Mouse (Mus musculus) cerebellum, adult 2 months (tissue): ENCODE data around the gene Vdac2. TPM values are rescaled to one million over a fixed set of nuclear protein-coding genes. Genes with fewer than 3 reads are reported as not detected.

Experiments
- DNase-seq, 2 experiments: peaks; one replicate each; pipeline ENCODE4 v3.0.0; 2021
- H3K27ac ChIP-seq: fragments of 200-500 bp; 2 replicates; pipeline ENCODE4 v1.5.1; 2012; ENCODE audit warnings: low read length, control low read depth, inconsistent platforms; ENCODE audit not compliant: insufficient read depth
- H3K27me3 ChIP-seq: fragments of 200-500 bp; 2 replicates; pipeline ENCODE4 v1.6.1; 2012; ENCODE audit warnings: inconsistent platforms, mild to moderate bottlenecking, low read length, moderate library complexity; ENCODE audit not compliant: control insufficient read depth, insufficient read depth
- H3K4me1 ChIP-seq: fragments of 200-500 bp; 2 replicates; pipeline ENCODE4 v1.6.1; 2011; ENCODE audit warnings: low read length; ENCODE audit not compliant: control insufficient read depth, insufficient read depth
- H3K4me3 ChIP-seq: fragments of 200-500 bp; replicated peaks from 2 replicates; pipeline ENCODE3; 2011; ENCODE audit warnings: mild to moderate bottlenecking, low read depth, low read length, control low read depth; ENCODE audit not compliant: insufficient read depth
- CTCF ChIP-seq: fragments of 200-500 bp; IDR thresholded peaks from 2 replicates; pipeline ENCODE4 v1.5.1; 2011; ENCODE audit warnings: low read depth, mild to moderate bottlenecking, control low read depth, low read length, moderate library complexity, borderline replicate concordance; ENCODE audit not compliant: insufficient read depth
- POLR2A ChIP-seq: fragments of 200-500 bp; IDR thresholded peaks from 2 replicates; pipeline ENCODE4 v1.6.1; 2011; ENCODE audit warnings: low read length, control low read depth, borderline replicate concordance; ENCODE audit not compliant: insufficient read depth
- WGBS: fragments of 180-500 bp; shearing (Covaris S2); methylation state at CpG from one replicate; pipeline ENCODE4 v1.1.7; 2018; 5-methylcytosine and 5-hydroxymethylcytosine counted together
- polyA plus RNA-seq: library from polyadenylated mRNA; depleted of rRNA; stranded (reverse); fragments of >200 nt; gene quantifications from 2 replicates; pipeline ENCODE4 v1.2.3, GENCODE M21; 2012

Gene Vdac2
- polyA plus RNA-seq, 1 experiment = 247 TPM

GRCm38 (mm10) chr14:21841819-21842592 lies 17.0 kb downstream of the Vdac2 start:
- 84% methylated on average over 5 of the region's 5 CpGs for WGBS
- no peak for DNase-seq
- Histone ChIP-seq H3K4me1 (peaks cover 2% of the 10 kb centered on the region; the same call in 1 of the 2 replicates), H3K4me3 (no peak overlapping the region), H3K27ac (no peak overlapping the region), H3K27me3 (no peaks in the 10 kb centered on the region)
- TF ChIP-seq POLR2A (no peak), CTCF (no peak)

GRCm38 (mm10) chr14:21843263-21843662 lies 18.2 kb downstream of the Vdac2 start:
- 61% methylated on average over 6 of the region's 6 CpGs for WGBS
- Histone ChIP-seq H3K27ac (no peak overlapping the region), H3K4me3 (no peak overlapping the region), H3K27me3 (no peaks in the 10 kb centered on the region), H3K4me1 (peaks cover 5% of the 10 kb centered on the region; the same call in 1 of the 2 replicates)
- TF ChIP-seq CTCF = no peak
- no peak for DNase-seq

DNA sequence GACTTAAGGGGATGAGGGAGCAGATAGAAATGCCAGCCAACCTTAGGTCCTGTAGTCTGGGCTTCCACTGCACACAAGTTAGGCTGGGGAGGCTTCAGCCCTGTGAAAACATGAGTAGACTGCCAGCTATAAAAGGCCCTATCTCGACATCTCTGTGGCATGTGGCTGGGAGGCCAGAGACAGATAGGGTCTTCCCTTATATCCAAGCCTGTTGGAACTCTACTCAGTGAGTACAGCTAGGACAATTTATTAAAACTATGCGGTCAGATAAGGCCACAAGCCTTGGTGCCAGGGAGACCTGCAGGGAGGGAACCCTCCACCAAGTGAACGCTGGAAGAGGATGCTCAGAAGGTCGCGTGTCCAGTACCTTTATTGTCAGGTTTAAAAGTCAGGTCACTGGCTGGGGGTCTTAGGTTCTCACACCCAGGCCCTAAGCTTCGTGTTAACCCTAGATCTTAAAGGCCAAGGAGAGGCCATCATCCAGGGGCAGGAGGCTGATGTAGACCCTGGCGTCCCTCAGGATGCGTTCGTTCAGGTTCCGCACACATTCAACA lies 21.9 kb downstream of the Vdac2 start:
- Histone ChIP-seq H3K4me3 (peak overlapping the region; percentile 6), H3K4me1 (peaks cover 5% of the 10 kb centered on the region; the same call in 1 of the 2 replicates), H3K27ac (no peak overlapping the region), H3K27me3 (no peaks in the 10 kb centered on the region)
- 14% methylated on average over 10 of the region's 10 CpGs for WGBS
- TF ChIP-seq POLR2A (no peak), CTCF (no peak)
- DNase-seq = no peak

- H3K4me1 ChIP-seq = peaks cover 5% of the 10 kb centered on the region; the same call in 1 of the 2 replicates
These were observed 22.5 kb downstream of the Vdac2 start for GRCm38 (mm10) chr14:21847381-21848165.

GRCm38 (mm10) chr14:21848166-21849154 lies 23.4 kb downstream of the Vdac2 start, which contains the start of gene Comtd1:
Gene Comtd1 (minus strand): TSS chr14:21848977.
- TF ChIP-seq CTCF (peak; percentile 100), POLR2A (peak; percentile 60; the same call in 1 of the 2 replicates)
- DNase-seq = peak; percentile 95 to 98
- Histone ChIP-seq H3K4me1 (peaks cover 5% of the 10 kb centered on the region; the same call in 1 of the 2 replicates), H3K27ac (peak within 1 kb of the TSS; percentile 31; the same call in 1 of the 2 replicates), H3K27me3 (no peaks in the 10 kb centered on the region), H3K4me3 (peak within 1 kb of the TSS; percentile 73)
- WGBS = under 1% methylated on average over 51 of the region's 51 CpGs

More at GRCm38 (mm10) chr14:21847381-21848165, 22.5 kb downstream of the Vdac2 start:
- Histone ChIP-seq H3K27me3 (no peaks in the 10 kb centered on the region), H3K27ac (peak overlapping the region; percentile 31; the same call in 1 of the 2 replicates), H3K4me3 (peak overlapping the region; percentile 73)
- WGBS = under 1% methylated on average over 50 of the region's 50 CpGs
- peak; percentile 55 to 64 for DNase-seq
- TF ChIP-seq CTCF (no peak), POLR2A (no peak)

DNA sequence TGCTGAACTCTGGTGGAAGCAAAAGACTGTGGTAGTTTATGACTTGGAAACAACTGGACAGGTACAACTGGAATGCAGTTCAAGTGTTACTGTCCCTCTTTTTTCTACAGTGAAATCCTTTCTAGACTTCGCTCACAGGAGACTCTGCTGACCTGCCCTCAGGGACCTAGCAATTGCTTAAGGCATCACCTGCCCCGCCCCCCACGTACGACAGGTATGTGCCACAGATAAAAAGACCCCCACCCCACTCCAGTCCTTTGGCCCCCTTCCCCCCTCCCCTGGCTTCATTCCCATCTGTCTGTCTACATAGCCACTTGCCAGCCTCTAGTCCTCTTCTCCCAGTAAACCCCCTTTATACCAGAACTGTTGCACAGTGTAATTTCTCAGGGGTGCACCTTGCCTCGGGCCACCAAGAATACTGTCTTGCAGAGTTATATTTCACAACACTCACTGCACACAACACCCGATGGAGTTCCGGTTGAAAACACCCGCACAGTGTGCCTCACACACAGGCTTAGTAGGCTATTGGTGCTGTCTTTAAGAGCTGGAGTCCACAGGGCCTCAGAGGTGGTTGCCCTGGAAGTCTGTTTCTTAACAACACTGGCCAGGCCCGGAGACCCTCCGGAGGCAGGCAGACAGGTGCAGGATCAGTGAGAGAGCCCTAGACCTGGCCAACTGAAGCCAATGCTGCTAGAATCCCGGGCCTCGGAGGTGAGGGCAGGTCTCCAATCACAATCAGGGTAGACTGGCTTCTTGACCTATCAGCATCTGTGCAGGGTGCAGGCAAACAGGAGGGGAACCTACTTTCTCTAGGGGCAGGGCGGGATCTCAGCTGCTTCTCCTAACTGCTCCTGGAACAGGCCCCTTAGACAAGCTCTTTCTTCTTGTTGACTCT lies 24.7 kb downstream of the Vdac2 start:
- Histone ChIP-seq H3K27ac (no peak overlapping the region), H3K4me1 (peaks cover 5% of the 10 kb centered on the region; the same call in 1 of the 2 replicates), H3K4me3 (no peak overlapping the region), H3K27me3 (no peaks in the 10 kb centered on the region)
- no peak for DNase-seq
- TF ChIP-seq CTCF (no peak), POLR2A (no peak)
- WGBS = 86% methylated on average over 13 of the region's 13 CpGs
